Mouse (Mus musculus) liver, embryonic 14.5 days (tissue): ENCODE results near the gene Psors1c2. TPM values are rescaled to one million over a fixed set of nuclear protein-coding genes. Genes with fewer than 3 reads are reported as not detected.

ENCODE experiments used
- ATAC-seq: fragments of 200-750 bp; cut with Nextera tagmentation; 2 replicates; pipeline ENCODE4 v1.8.0; 2017; ENCODE audit warnings: moderate number of reproducible peaks, mild to moderate bottlenecking, moderate library complexity; ENCODE audit not compliant: insufficient read depth
- DNase-seq, 3 experiments: peaks; one replicate each; pipeline ENCODE4 v3.0.0-alpha.2; 2012 to 2013; ENCODE audit warnings: low read depth in 3 of 3, low spot score in 3 of 3
- H3K27ac ChIP-seq: fragments of 300-500 bp; sonication (generic); 2 replicates; pipeline ENCODE4 v1.5.1; 2014; ENCODE audit warnings: moderate library complexity, mild to moderate bottlenecking, control low read depth, inconsistent platforms
- H3K27me3 ChIP-seq: fragments of 300-500 bp; sonication (generic); 2 replicates; pipeline ENCODE4 v1.6.1; 2014; ENCODE audit warnings: mild to moderate bottlenecking, low read length, moderate library complexity; ENCODE audit not compliant: control insufficient read depth, insufficient read depth
- H3K36me3 ChIP-seq: fragments of 300-500 bp; sonication (generic); replicated peaks from 2 replicates; pipeline ENCODE4 v1.6.1; 2014; ENCODE audit warnings: low read depth; ENCODE audit not compliant: control insufficient read depth, insufficient read depth
- H3K4me1 ChIP-seq, 2 experiments: fragments of 200-500 bp in 1 of 2; fragments of 300-500 bp in 1 of 2; sonication (generic) in 1 of 2; replicated peaks; 2 replicates each; pipeline ENCODE4 v1.6.1; 2012 to 2014; ENCODE audit warnings: antibody characterized with exemption in 1 of 2, inconsistent platforms in 1 of 2, low read length in 1 of 2; ENCODE audit not compliant: control insufficient read depth in 2 of 2, insufficient read depth in 2 of 2
- H3K4me2 ChIP-seq: fragments of 300-500 bp; sonication (generic); 2 replicates; pipeline ENCODE4 v1.6.1; 2014; ENCODE audit warnings: low read depth, mild to moderate bottlenecking, control low read depth, moderate library complexity
- H3K4me3 ChIP-seq, 2 experiments: fragments of 200-500 bp in 1 of 2; fragments of 300-500 bp in 1 of 2; sonication (generic) in 1 of 2; 2 replicates each; pipeline ENCODE4 v1.5.1; 2012 to 2014; ENCODE audit warnings: low read depth in 2 of 2, low read length in 2 of 2, mild to moderate bottlenecking in 2 of 2, control low read depth in 1 of 2, inconsistent platforms in 1 of 2, moderate library complexity in 1 of 2; ENCODE audit not compliant: insufficient read depth in 1 of 2
- H3K9ac ChIP-seq: fragments of 300-500 bp; sonication (generic); replicated peaks from 2 replicates; pipeline ENCODE4 v1.6.1; 2014; ENCODE audit warnings: mild to moderate bottlenecking, control low read depth, moderate library complexity
- H3K9me3 ChIP-seq: fragments of 300-500 bp; sonication (generic); 2 replicates; pipeline ENCODE4 v1.6.1; 2016; ENCODE audit warnings: low read length, mixed read lengths; ENCODE audit not compliant: control insufficient read depth
- CTCF ChIP-seq: IDR thresholded peaks from 2 replicates; pipeline ENCODE4 v1.5.1; 2016; ENCODE audit warnings: antibody characterized with exemption, low read depth, control low read depth
- EP300 ChIP-seq: IDR thresholded peaks from 2 replicates; pipeline ENCODE4 v1.6.1; 2016; ENCODE audit warnings: antibody characterized with exemption, low read depth
- WGBS: fragments of 180-500 bp; shearing (Covaris S2); extraction: QIAGEN DNeasy Blood & Tissue Kit; methylation state at CpG from one replicate; pipeline ENCODE4 v1.1.7; 2014; ENCODE audit not compliant: insufficient replicate concordance; 5-methylcytosine and 5-hydroxymethylcytosine counted together
- polyA plus RNA-seq, 2 experiments: library from polyadenylated mRNA; depleted of rRNA in 1 of 2; stranded (reverse) in 1 of 2; unstranded in 1 of 2; fragments of >200 nt; fragmentation: Nextera tagmentation in 1 of 2; extraction: Ambion mirVana in 1 of 2; gene quantifications; 2 replicates each; pipeline versions ENCODE4 v1.2.1 to v1.2.3; 2012 to 2014

Gene Psors1c2
- 0.05 and 0.09 TPM in 2 replicates for polyA plus RNA-seq (2012; rRNA removed)
- not detected in 2 replicates for polyA plus RNA-seq (2014; fragmentation: Nextera tagmentation; extraction: Ambion mirVana)

DNA sequence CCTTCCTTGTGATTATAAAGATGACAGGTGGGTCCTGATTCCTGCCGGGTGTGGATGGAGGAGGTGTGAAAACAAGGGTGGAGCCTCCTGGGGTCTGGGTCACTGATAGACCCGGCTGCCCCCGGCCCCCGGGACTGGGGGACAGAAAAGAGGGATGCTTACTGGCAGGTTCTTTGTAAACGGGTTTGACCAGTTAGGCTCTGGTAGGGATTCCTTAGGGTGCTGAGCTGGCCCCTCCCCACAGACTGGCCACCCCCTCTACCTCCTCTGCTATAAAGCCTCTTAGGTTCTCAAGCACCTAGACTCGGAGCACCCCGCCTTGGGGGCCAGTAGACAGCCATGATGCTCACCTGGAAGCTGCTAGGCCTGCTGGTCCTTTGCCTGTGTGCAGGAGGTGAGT, at the start of gene Psors1c2:
TSS of gene Psors1c2 (plus strand) at position 301 of the 400 bp plus-strand sequence.
- Histone ChIP-seq H3K4me3 (no peak within 1 kb of the TSS), H3K27me3 (no peaks in the 10 kb centered on the region), H3K4me2 (no peak within 1 kb of the TSS), H3K36me3 (peaks cover 2% of the 10 kb centered on the region), H3K27ac (no peak within 1 kb of the TSS), H3K9me3 (no peaks in the 10 kb centered on the region), H3K4me1 (no peaks in the 10 kb centered on the region), H3K9ac (no peak within 1 kb of the TSS)
- no peak for ATAC-seq
- DNase-seq: no peak
- 24% methylated on average over 7 of the region's 7 CpGs for WGBS
- TF ChIP-seq CTCF (no peak), EP300 (no peak)

DNA sequence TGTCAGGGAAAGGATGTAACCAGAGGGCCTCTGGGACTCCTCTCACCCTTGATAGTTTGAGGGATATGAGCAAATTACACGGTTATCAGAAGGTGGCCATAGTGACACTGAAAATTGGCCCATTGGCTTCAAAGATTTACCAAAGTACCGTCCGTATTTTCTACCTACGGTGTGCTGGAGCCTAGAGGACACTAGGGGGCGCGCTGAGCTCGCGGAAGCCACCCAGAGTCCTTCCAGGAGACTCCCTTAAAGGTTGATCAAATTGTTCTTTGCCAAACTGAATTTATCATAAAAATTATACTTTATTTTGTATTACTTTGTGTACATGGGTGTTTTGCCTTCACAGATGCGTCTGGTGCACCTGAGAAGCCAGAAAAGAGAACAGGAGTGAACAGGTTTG, 48.9 kb upstream of the Psors1c2 start:
- 0 out of 4 replicates have a peak, but pooled peaks cover 0 to 2% of the 10 kb centered on the region in 2 experiments for H3K4me1 ChIP-seq
- WGBS: 3% methylated on average over 9 of the region's 9 CpGs

DNA sequence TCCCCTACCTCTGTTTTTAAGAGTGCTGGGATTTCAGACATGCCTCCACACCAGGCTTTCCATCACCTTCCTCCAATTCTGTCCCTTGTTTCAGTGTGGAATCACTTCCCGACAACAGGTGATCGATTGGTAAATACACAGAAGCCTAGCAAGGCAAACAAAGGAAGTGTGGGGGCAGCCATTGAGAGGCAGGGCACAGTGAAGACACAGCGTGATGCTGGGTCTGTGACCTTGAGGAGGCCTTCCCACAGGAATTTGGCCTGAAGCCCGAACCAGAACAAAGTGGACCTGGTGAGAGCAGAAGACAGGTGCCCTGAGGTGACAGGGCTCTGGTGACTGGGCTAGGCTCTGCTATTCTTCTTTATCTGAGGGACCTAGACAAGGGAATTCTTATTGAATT, 47.3 kb upstream of the Psors1c2 start:
- no peak overlapping the region for H3K9ac ChIP-seq
- no peaks in the 10 kb centered on the region for H3K36me3 ChIP-seq
- WGBS: 36% methylated on average over 4 of the region's 4 CpGs
- H3K27ac ChIP-seq: no peak overlapping the region
- H3K27me3 ChIP-seq: no peaks in the 10 kb centered on the region
- H3K4me2 ChIP-seq: no peak overlapping the region
- H3K4me1 ChIP-seq: 0 out of 4 replicates have a peak, but pooled peaks cover 0 to 2% of the 10 kb centered on the region in 2 experiments
- DNase-seq: no peak
- TF ChIP-seq CTCF: no peak
- TF ChIP-seq EP300: no peak
- no peak overlapping the region for H3K4me3 ChIP-seq
- ATAC-seq: no peak
- no peaks in the 10 kb centered on the region for H3K9me3 ChIP-seq

More for the DNA sequence above, 48.9 kb upstream of the Psors1c2 start:
- ATAC-seq (no peak), DNase-seq (no peak)
- Histone ChIP-seq H3K4me3 (no peak overlapping the region), H3K36me3 (no peaks in the 10 kb centered on the region), H3K27me3 (no peaks in the 10 kb centered on the region), H3K9me3 (no peaks in the 10 kb centered on the region), H3K9ac (no peak overlapping the region), H3K27ac (no peak overlapping the region), H3K4me2 (no peak overlapping the region)
- TF ChIP-seq EP300 (no peak), CTCF (peak; percentile 88)

DNA sequence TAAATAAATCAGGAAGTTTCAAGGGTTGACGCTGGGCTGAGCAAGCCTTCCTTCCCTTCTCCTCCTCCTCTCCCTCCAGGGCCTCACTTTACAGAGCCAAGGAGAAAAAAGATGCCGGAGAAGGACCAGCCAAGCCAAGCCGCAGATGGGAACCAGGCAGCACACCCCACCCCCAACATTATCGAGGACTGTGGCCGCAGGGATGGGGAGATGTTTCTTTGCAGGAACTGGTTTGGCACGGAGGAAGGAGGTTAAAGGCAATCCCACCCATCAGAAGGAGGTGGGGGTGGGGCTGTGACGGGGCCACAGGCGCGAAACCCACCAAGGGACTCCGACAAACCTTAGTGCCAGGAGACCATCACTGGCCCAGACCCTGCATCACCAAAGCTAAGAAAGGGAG, 46.3 kb upstream of the Psors1c2 start:
- Histone ChIP-seq H3K4me3 (no peak overlapping the region), H3K27me3 (no peaks in the 10 kb centered on the region), H3K9ac (no peak overlapping the region), H3K27ac (no peak overlapping the region), H3K4me1 (0 out of 4 replicates have a peak, but pooled peaks cover 0 to 2% of the 10 kb centered on the region in 2 experiments), H3K4me2 (no peak overlapping the region), H3K36me3 (no peaks in the 10 kb centered on the region), H3K9me3 (no peaks in the 10 kb centered on the region)
- ATAC-seq (no peak), DNase-seq (no peak)
- TF ChIP-seq CTCF (no peak), EP300 (no peak)
- WGBS: 29% methylated on average over 10 of the region's 10 CpGs

DNA sequence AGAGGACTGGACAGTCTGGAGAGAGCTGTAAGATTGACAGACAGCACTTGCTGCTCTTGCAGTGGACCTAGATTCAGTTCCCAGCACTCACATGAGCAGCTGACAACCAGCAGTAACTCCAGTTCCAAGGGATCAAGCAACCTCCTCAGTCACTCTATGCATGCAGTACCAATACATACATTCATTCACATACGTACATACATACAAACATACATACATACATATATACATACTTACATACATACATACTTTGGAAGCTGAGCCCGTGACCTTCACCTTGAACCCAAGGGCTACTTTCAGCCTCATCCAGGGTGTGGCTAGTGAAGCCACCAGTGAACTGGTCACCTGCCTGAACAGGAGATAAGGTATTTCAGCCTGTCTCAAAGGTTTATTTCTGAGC, 45.0 kb upstream of the Psors1c2 start:
- no peak overlapping the region for H3K27ac ChIP-seq
- H3K9me3 ChIP-seq: no peaks in the 10 kb centered on the region
- H3K36me3 ChIP-seq: no peaks in the 10 kb centered on the region
- no peak for DNase-seq
- no peak overlapping the region for H3K4me3 ChIP-seq
- WGBS: 58% methylated on average over 2 of the region's 2 CpGs
- no peak for ATAC-seq
- H3K27me3 ChIP-seq: no peaks in the 10 kb centered on the region
- H3K4me2 ChIP-seq: no peak overlapping the region
- no peak for TF ChIP-seq CTCF
- TF ChIP-seq EP300: no peak
- H3K9ac ChIP-seq: no peak overlapping the region
- 0 out of 4 replicates have a peak, but pooled peaks cover 0 to 2% of the 10 kb centered on the region in 2 experiments for H3K4me1 ChIP-seq
